Mouse (Mus musculus): ENCODE data around the gene Lrp1. TPM values are rescaled to one million over a fixed set of nuclear protein-coding genes. Genes with fewer than 3 reads are reported as not detected.

The Lrp1 gene
- total RNA-seq, 2 experiments from 2014 or later = 85.0 to 105 TPM

Other genes with a start within 250 kb of the Lrp1 start
- 100 to 1,000 TPM; 115 to 120 TPM for gene R3hdm2, start 240.8 kb downstream of the Lrp1 start, total RNA-seq (2021)
- 1 to 10 TPM in 1 of 2 experiments, under 1 TPM in 1; 0.88 to 2.1 TPM for gene Stac3, start 119.5 kb downstream of the Lrp1 start, total RNA-seq (2021)
- gene Ndufa4l2, start 106.2 kb downstream of the Lrp1 start, total RNA-seq (2021) = 10 to 100 TPM; 38.3 TPM
- 10 to 100 TPM; 38.3 to 39.2 TPM for gene Shmt2, start 98.7 kb downstream of the Lrp1 start, total RNA-seq (2021)
- 1 to 10 TPM; 1.1 TPM for gene Nxph4, start 86.6 kb downstream of the Lrp1 start, total RNA-seq (2021)
- gene Stat6, start 21.8 kb upstream of the Lrp1 start, total RNA-seq (2021) = 10 to 100 TPM; 46.9 to 49.9 TPM
- 1 to 10 TPM; 4.2 to 4.7 TPM for gene Nemp1, start 45.8 kb upstream of the Lrp1 start, total RNA-seq (2021)
- 1 to 10 TPM; 8.0 TPM for gene Nab2, start 47.4 kb upstream of the Lrp1 start, total RNA-seq (2021)
- under 1 TPM in 1 of 2 experiments, not detected in 1; 0.15 TPM for gene Myo1a, start 84.0 kb upstream of the Lrp1 start, total RNA-seq (2021)
- not detected for gene Tac2, start 103.3 kb upstream of the Lrp1 start, total RNA-seq (2021)
- 1 to 10 TPM; 7.5 to 8.3 TPM for gene Zbtb39, start 118.4 kb upstream of the Lrp1 start, total RNA-seq (2021)
- 1 to 10 TPM; 3.4 to 4.6 TPM for gene Gpr182, start 130.6 kb upstream of the Lrp1 start, total RNA-seq (2021)
- under 1 TPM in 1 of 2 experiments, not detected in 1; 0.05 TPM for gene Rdh1, start 138.6 kb upstream of the Lrp1 start, total RNA-seq (2021)
- under 1 TPM; 0.15 to 0.22 TPM for gene Rdh16f1, start 138.6 kb upstream of the Lrp1 start, total RNA-seq (2021)
- not detected for gene Rdh9, start 155.2 kb upstream of the Lrp1 start, total RNA-seq (2021)
- not detected for gene Rdh16, start 180.0 kb upstream of the Lrp1 start, total RNA-seq (2021)
- gene Rdh19, start 228.8 kb upstream of the Lrp1 start, total RNA-seq (2021) = not detected
- gene Rdh16f2, start 245.3 kb upstream of the Lrp1 start, total RNA-seq (2021) = not detected

Data from heart, postnatal 14 days (tissue).